Mouse (Mus musculus): ENCODE results near the gene Guk1. TPM values are rescaled to one million over a fixed set of nuclear protein-coding genes. Genes with fewer than 3 reads are reported as not detected.

Gene Guk1
- polyA plus RNA-seq, 1 experiment = 287 TPM

DNA sequence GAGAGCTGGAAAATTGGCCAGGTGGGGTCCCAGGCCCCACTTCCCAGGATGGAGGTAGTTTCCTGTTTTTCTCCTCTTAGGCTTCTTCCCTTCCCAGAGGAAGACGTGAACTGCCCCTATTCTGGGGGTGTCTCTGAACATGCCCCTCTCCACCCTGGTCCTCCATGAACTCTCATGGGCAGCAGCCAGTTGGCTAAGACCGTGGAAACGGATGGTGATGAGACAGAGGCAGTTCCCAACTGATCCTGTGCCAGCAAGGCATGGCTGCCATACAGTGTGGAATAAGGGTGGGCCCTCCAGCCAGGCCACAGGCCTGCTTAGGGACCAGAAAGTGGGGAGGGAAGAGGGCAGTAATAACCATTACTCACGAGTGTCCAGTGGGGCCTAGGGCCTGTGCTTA is 21.5 kb downstream of the Guk1 start:
- Histone ChIP-seq H3K27ac (ENCODE audit: insufficient read depth, low read length) (no peak overlapping the region), H3K4me1 (ENCODE audit: control insufficient read depth, insufficient read depth, low read length) (no peaks in the 10 kb centered on the region), H3K4me3 (ENCODE audit: insufficient read depth, low read length) (no peak overlapping the region)
- TF ChIP-seq POLR2A (IDR thresholded peaks at IDR 0.05; ENCODE audit: extremely low read depth, insufficient read depth, low read length) (no peak), CTCF (IDR thresholded peaks at IDR 0.05; ENCODE audit: extremely low read depth, insufficient read depth, low read length) (no peak)

DNA sequence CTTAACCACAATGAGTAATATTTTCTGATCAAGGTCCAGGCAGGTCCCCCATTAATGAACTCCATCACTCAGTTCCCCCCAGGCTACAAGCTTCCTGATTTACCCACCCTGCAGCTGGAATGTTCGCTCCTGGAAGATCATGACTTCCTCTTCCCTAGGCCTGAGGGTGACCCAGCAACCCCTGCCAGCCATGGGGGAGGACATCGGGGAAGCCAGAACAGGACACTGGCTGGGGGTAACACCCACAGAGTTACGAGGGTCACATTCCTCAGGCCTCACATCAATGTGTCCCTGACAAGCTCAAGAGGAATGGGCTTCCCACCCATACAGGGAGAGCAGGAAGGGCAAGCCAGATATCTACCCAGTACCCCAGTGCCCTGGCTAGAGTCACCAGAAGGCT is 22.2 kb downstream of the Guk1 start:
- no peak for TF ChIP-seq CTCF (IDR thresholded peaks at IDR 0.05; ENCODE audit: extremely low read depth, insufficient read depth, low read length)
- no peak for TF ChIP-seq POLR2A (IDR thresholded peaks at IDR 0.05; ENCODE audit: extremely low read depth, insufficient read depth, low read length)
- Histone ChIP-seq H3K4me1 (ENCODE audit: control insufficient read depth, insufficient read depth, low read length) (no peaks in the 10 kb centered on the region), H3K27ac (ENCODE audit: insufficient read depth, low read length) (no peak overlapping the region), H3K4me3 (ENCODE audit: insufficient read depth, low read length) (no peak overlapping the region)

DNA sequence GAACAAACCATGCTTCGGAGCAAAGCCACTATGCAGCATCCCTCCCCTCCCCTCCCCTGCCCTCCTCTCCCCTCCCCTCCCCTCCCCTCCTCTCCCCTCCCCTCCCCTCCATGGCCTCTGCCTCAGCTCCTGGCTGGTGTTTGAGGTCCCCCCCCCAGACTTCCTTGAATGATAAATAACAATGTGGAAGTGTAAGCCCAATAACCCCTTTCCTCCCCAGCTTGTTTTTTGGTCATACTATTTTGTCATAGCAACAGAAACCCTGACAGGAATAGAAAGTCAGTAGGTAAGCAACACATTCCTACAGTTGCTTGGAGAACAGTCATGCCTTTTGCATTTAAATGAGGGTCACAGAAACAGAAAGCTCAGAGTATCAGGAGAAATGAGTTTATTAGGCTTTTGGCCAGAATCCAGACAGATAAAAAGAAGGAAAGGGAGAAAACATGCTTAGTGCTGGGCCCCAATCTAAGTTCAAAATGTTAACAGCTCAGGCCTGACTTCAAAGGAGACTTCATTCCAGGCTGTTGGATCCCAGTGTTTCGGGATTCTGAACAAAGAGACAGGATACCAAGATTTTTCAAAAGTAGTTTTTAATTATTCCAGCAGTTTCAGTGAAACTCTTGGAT is 26.3 kb downstream of the Guk1 start:
- H3K27ac ChIP-seq (ENCODE audit: insufficient read depth, low read length) = no peak overlapping the region
- TF ChIP-seq POLR2A (IDR thresholded peaks at IDR 0.05; ENCODE audit: extremely low read depth, insufficient read depth, low read length) (no peak), CTCF (IDR thresholded peaks at IDR 0.05; ENCODE audit: extremely low read depth, insufficient read depth, low read length) (no peak)
- H3K4me3 ChIP-seq (ENCODE audit: insufficient read depth, low read length) = no peak overlapping the region
- H3K4me1 ChIP-seq (ENCODE audit: control insufficient read depth, insufficient read depth, low read length) = peaks cover 4% of the 10 kb centered on the region; the same call in 1 of the 2 replicates

DNA sequence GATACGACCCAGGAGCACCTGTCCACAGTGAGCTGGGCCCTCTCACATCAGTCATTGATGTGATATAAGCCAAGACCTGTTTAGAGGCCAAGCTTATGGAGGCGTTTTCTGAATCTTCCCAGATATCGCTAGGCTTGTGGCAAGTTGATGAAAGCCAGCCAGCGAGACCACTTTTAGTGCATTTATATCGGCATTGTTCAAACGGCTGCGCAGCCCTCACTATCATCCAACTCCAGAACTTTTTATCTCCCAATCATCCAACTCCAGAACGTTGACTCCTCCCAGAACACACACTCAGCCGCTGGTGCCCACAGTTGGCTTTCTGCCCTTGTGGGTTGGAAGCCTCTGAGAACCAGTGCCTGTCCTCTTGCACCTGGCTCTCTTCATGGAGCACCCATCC is 27.6 kb downstream of the Guk1 start:
- no peak for TF ChIP-seq POLR2A (IDR thresholded peaks at IDR 0.05; ENCODE audit: extremely low read depth, insufficient read depth, low read length)
- H3K27ac ChIP-seq (ENCODE audit: insufficient read depth, low read length) = no peak overlapping the region

DNA sequence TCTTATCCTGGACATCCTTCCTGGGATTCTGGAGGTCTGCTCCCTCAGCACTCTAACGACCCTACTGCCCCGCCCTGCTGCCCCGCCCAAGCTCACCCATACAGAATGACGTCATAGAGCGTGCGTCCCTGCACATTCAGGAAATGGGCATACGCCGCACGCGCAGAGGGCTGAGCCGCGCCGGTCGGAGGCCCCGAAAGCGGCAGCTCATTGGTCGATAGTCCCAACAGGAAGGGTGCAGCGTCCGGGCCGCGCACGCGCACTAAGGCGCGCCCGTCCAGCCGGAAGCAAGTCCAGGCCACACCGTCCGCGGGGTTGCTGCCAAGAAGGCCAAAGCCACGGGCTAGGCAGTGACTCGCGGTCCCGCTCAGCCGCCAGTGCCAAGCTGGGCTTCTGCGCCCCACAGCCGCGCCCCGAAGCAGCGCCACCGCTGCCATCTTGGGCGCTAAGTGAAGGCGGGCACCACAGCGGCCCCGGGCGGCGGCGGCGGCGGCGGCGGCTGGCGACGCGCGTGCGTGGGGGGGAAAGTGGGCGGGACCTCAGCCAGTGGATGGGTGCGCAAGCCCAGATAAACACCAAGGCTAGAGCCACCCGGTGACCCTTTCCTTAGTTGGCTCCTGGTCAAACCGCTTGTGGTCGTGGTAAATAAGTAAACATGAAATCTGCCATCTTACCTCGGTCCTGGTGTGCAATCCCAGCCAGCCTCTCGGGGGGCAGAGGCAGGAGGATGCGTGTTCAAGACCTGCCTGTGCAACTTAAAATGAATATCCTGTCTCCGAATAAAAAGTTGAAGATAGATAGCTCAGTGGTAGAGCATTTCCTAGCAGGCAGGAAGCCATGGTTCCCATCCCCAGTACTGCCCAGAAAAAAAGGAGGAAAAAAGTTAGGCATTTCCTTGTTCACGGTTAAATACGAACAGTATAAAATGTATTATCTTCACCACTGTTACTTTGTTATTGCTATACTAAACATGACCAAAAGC is 28.5 kb downstream of the Guk1 start, which contains the start of gene Iba57:
Iba57 (minus strand) TSS at position 485 of the 982 bp plus-strand sequence.
- TF ChIP-seq POLR2A (IDR thresholded peaks at IDR 0.05; ENCODE audit: extremely low read depth, insufficient read depth, low read length) (peak; percentile 19; the same call in 1 of the 2 replicates), CTCF (IDR thresholded peaks at IDR 0.05; ENCODE audit: extremely low read depth, insufficient read depth, low read length) (no peak)
- H3K4me3 ChIP-seq (ENCODE audit: insufficient read depth, low read length) = peak within 1 kb of the TSS; percentile 47
- peak within 1 kb of the TSS; percentile 99 for H3K27ac ChIP-seq (ENCODE audit: insufficient read depth, low read length)
- peaks cover 4% of the 10 kb centered on the region; the same call in 1 of the 2 replicates for H3K4me1 ChIP-seq (ENCODE audit: control insufficient read depth, insufficient read depth, low read length)

More for the DNA sequence above, 27.6 kb downstream of the Guk1 start:
- no peak overlapping the region for H3K4me3 ChIP-seq (ENCODE audit: insufficient read depth, low read length)
- H3K4me1 ChIP-seq (ENCODE audit: control insufficient read depth, insufficient read depth, low read length) = peaks cover 4% of the 10 kb centered on the region; the same call in 1 of the 2 replicates

DNA sequence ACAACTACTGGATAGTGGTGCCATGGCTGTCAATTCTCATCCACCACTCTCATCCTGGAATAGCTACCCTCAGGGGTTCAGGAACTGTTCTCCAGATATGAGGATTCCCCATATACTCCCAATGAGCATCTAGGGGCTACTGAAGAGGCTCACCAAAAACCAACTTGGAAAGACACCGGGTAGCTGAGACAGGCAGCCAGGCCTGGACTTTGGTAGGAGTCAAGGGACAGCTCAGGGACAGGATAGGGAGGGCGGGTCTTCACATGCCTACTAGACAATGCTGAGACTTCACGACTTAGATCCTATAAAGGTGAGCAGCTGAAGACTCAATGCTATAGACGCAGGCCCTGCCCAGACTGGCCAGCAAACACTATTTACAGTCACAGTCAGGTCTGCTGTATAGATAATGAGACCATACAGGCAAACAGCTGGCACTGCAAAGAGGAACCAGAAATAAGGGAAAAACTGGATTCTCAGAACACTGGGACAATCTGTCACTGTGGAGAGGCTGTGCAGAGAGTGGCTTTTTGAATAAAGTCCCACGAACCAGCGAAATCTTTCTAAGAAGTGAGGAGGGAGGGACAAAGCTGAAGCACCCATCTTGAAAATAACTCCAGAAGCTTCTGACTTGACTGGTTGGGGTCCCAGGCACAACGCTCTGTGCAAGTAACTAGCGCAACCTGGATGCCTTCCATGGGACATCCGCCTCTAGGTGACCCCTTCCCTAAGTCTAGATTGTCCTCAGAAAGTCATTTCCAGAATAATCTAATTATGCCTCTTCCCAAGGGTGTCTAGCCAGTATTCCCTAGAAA is 29.4 kb downstream of the Guk1 start:
- peaks cover 4% of the 10 kb centered on the region; the same call in 1 of the 2 replicates for H3K4me1 ChIP-seq (ENCODE audit: control insufficient read depth, insufficient read depth, low read length)
- peak overlapping the region; percentile 47 for H3K4me3 ChIP-seq (ENCODE audit: insufficient read depth, low read length)
- TF ChIP-seq CTCF (IDR thresholded peaks at IDR 0.05; ENCODE audit: extremely low read depth, insufficient read depth, low read length) (no peak), POLR2A (IDR thresholded peaks at IDR 0.05; ENCODE audit: extremely low read depth, insufficient read depth, low read length) (no peak)
- H3K27ac ChIP-seq (ENCODE audit: insufficient read depth, low read length) = peak overlapping the region; percentile 27; the same call in 1 of the 2 replicates

DNA sequence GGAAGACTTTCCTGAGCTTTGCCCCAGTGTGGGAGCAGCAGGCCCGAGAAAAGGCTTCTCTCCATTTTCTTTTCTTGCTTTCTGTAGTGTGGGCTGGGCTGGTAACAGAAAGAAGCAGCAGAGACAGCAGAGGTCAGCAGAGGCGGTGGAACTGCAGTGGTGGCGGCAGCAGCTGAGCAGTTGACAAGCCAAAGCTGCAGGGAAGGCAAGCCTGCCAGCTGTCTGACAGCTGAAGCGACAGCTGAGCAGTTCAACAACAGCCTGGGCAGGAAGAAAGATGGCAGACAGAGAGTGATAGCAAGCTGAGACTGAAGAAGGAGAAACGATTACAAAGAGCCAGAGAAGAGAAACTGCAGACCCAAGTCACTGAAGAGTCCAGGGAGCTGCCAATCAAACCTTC is 30.6 kb downstream of the Guk1 start:
- TF ChIP-seq CTCF (IDR thresholded peaks at IDR 0.05; ENCODE audit: extremely low read depth, insufficient read depth, low read length) (no peak), POLR2A (IDR thresholded peaks at IDR 0.05; ENCODE audit: extremely low read depth, insufficient read depth, low read length) (no peak)
- Histone ChIP-seq H3K27ac (ENCODE audit: insufficient read depth, low read length) (no peak overlapping the region), H3K4me1 (ENCODE audit: control insufficient read depth, insufficient read depth, low read length) (peaks cover 4% of the 10 kb centered on the region; the same call in 1 of the 2 replicates), H3K4me3 (ENCODE audit: insufficient read depth, low read length) (no peak overlapping the region)

DNA sequence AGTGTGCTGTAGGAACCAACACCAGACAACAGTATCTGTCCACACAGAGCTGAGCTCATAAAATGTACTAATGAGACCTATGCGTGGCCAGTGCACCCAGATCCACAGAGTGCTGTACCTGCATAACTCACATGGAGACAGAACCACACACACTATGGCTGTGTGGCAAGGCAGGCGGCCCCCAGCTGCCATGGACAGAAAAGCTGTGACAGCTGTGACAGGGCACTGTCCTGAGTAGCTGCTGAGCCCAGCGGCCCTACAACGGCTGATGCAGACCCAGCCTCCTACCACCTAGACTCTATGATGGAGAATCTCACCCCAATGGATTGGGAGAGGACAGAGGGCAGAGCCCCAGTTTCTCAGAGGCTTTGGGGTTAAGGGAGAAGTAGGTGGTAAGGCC is 32.5 kb downstream of the Guk1 start:
- Histone ChIP-seq H3K4me1 (ENCODE audit: control insufficient read depth, insufficient read depth, low read length) (peaks cover 4% of the 10 kb centered on the region; the same call in 1 of the 2 replicates), H3K27ac (ENCODE audit: insufficient read depth, low read length) (no peak overlapping the region), H3K4me3 (ENCODE audit: insufficient read depth, low read length) (no peak overlapping the region)
- TF ChIP-seq POLR2A (IDR thresholded peaks at IDR 0.05; ENCODE audit: extremely low read depth, insufficient read depth, low read length) (no peak), CTCF (IDR thresholded peaks at IDR 0.05; ENCODE audit: extremely low read depth, insufficient read depth, low read length) (no peak)

DNA sequence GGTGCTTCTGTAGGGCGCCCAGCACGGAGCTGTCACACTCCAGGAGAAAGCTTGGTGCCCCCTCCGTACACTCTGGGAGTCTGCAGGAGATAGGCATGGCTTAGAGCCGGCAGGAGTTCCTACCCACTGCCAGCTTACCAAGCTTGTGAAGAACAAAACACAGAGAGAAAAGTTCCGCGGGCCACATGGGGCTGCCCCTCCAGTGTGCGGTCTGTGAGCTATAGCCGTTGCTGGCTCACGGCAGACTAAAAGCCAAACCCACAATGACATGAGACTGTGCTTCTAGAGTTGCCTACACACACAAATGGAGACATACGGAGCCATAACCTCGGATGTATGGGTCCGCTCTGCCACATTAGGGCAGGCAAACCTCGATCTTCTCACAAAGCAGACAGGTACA is 32.9 kb downstream of the Guk1 start:
- Histone ChIP-seq H3K27ac (ENCODE audit: insufficient read depth, low read length) (no peak overlapping the region), H3K4me3 (ENCODE audit: insufficient read depth, low read length) (no peak overlapping the region), H3K4me1 (ENCODE audit: control insufficient read depth, insufficient read depth, low read length) (peaks cover 4% of the 10 kb centered on the region; the same call in 1 of the 2 replicates)
- no peak for TF ChIP-seq CTCF (IDR thresholded peaks at IDR 0.05; ENCODE audit: extremely low read depth, insufficient read depth, low read length)
- TF ChIP-seq POLR2A (IDR thresholded peaks at IDR 0.05; ENCODE audit: extremely low read depth, insufficient read depth, low read length) = no peak
